Mouse (Mus musculus): ENCODE results near the gene Themis3. TPM values are rescaled to one million over a fixed set of nuclear protein-coding genes. Genes with fewer than 3 reads are reported as not detected.
"Not testable (repeated sequence)": the region's sequence is repeated elsewhere in the genome, so short reads cannot be mapped to it uniquely, and the experiment has no call there.

The Themis3 gene
- polyA plus RNA-seq, 1 experiment = 40.8 TPM

GRCm38 (mm10) chr17:66561380-66561779 is 33.0 kb downstream of the Themis3 start:
- no peak for DNase-seq (ENCODE audit: low read depth, low spot score)
- WGBS = 16% methylated on average over 2 of the region's 2 CpGs

DNA sequence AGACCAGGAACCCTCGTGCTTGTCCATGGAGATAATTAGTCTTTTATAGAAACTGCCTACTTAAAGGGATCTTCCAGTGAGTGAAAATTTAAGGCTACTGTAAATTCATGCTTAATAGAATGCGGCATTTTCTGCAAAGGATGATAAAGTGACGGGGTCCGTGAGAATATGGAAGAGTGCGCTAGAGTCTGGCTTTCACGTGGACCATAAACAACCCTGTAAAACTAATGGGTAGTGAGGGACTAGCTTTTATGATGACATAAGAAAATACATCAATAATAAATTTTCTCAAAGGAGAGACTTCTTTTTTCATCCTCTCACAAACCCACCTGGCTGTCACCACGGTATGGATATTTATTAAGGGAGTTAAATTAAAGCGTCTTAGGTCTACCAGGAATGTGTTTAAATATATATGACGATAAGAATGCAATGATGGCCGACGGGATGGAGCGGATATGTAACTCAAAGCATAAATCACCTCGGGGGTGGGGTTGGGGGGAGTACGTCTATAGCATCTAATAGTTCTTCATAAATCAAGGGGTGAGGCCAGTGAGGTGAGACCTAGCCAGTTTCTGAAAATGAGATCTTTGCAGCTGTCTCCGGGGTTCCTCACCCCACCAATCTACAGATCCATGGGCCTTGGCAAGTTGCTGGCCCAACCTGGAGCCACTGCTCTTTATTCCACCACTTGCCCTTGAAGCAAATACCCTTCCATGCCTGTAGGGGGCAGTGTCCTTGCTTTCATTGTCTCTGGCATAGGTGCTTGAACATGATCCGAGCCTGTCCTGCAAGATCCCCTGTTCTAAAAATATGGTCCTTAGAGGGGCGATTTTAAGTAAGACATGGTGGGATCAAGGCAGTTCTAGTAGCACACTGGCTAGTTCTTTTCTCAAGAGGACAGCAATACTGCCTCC is 35.8 kb downstream of the Themis3 start:
- 88% methylated on average over 17 of the region's 17 CpGs for WGBS
- no peak for DNase-seq (ENCODE audit: low read depth, low spot score)

DNA sequence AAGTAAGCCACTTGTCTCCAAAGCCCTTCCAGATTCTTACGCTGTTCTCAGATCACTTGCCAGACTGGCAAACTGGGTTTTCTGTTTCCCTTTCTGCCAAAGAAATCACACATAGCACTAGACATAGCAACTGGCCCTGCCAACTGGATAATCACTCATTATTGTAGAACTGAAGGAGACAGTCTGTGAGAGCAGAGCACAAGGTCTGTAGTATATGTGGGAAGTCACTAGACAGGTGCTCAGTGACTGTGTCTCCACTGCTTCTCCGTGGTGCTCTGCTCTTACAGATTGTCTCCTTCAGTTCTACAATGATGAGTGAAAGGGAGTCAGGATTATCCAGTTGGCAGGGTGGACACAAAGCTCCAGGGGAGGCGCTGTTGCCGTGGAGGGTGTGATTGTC is 41.7 kb downstream of the Themis3 start:
- no peak for DNase-seq (ENCODE audit: low read depth, low spot score)
- WGBS = 77% methylated on average over 4 of the region's 4 CpGs

GRCm38 (mm10) chr17:66550486-66550885 is 43.9 kb downstream of the Themis3 start:
- DNase-seq (ENCODE audit: low read depth, low spot score) = no peak
- WGBS = 91% methylated on average over 5 of the region's 5 CpGs

DNA sequence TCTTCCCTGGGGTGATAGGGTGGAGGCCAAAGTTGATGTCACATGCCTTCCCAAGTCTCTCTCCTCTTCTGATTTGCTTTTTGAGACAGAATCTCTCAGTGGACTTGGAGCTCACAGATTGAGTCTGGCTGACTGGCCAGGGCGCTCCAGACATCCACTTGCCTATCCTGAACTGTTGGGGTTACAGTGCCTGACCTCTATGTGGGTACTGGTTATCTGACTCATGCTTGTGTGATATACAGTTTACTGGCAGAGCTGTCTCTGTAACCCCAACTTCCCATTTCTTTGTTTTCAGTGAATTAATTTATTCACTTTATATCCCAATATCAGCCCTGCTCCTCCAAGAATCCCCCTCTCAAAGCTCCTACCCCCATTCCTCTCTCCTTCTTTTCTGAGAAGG is 62.1 kb downstream of the Themis3 start:
- 100% methylated on average over 1 of the region's 1 CpGs for WGBS
- DNase-seq (ENCODE audit: low read depth, low spot score) = no peak

DNA sequence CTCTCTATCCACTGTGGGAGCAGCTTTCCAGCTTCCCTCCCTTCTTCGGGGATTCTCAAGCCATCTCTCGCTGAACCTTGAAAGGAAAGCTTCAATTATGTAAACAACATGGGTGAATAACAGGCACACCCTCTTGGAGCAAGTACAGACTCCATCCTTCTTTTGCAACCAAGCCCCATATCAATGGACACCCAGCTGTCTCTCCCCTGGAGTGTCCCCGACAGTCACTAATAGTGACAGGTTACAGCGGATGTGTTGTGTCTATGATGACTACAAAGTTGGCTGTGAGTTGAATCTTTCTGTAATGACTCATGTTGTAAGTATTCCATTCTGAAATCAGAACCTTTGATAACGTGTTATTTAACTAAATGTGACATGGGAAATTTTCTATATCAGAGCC is 71.0 kb downstream of the Themis3 start:
- DNase-seq (ENCODE audit: low read depth, low spot score) = no peak
- 36% methylated on average over 5 of the region's 5 CpGs for WGBS

- 69% methylated on average over 1 of the region's 1 CpGs for WGBS
- DNase-seq (ENCODE audit: low read depth, low spot score) = not testable (repeated sequence)
Observed at GRCm38 (mm10) chr17:66522631-66523030, 71.8 kb downstream of the Themis3 start.

DNA sequence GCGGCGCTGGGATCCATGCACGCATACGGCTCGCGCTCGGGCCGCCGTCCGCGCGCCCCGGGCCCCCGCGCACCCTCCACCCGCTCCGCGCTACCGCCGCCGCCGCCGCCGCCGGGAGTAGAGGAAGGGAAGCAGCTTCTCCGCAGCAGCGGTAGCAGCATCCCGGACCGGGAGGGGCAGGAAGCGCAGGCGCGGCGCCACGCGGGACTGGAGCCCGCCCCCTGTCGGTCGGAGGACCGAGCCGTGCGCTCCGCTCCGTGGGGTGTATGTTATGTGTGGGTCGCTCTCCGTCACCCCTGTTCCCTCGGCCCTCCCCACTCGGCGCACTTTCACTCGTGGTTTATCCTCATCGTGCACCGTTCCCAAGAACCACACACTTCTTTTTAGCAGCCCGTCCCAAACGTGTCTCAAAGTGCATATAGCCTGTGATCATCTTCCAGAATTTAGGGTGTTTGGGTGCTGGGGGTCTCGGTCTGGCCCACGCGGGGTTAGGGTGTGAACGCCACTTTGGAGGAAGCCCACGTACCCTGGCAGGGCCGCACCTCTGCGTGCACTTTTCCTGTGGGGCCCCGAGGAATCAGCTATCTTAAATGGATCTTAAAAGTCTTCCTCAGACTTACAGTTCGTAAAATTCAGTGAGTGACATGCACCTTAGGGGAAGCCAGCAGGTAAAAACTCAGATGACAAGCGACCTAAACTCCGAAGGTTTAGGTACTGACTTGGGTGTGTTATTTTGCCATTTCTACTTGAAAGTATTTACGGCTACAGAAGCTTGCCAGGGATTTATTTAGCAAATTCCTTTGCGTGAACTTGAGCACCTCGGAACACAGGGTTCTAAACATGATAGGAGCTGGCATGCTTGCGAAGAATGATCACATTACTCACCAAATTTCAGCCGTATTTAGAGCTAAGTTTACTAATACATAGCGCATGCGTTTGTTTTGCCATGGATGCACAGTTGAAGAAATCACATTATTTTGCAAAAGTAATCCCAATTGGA is 74.6 kb downstream of the Themis3 start, which contains the start of gene Rab12:
Gene Rab12 (minus strand): TSS at position 176 of the 1,000 bp plus-strand sequence.
- 5% methylated on average over 71 of the region's 71 CpGs for WGBS
- DNase-seq (ENCODE audit: low read depth, low spot score) = no peak

GRCm38 (mm10) chr17:66518877-66519553 is 75.4 kb downstream of the Themis3 start:
- DNase-seq (ENCODE audit: low read depth, low spot score) = no peak
- under 1% methylated on average over 56 of the region's 57 CpGs for whole genome bisulfite sequencing

DNA sequence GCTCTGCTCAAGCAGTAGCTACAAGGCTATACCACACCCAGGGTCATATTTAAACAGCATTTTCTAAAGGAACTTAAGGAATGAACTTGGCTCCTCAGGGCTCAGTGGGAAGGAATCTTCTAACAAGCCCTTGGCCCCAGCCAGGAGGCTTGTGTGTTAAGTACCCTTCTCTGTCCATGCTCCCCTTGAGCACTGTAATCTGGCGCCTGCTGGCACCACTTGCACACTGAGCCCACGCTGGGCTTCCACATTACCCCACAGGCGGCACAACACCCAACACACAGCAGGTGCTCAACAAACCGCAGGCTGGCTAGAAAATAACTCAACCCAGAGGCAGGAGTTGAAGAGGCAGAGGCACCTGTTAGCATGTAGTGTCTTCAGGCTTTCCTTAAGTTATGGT is 77.5 kb downstream of the Themis3 start:
- WGBS = 88% methylated on average over 4 of the region's 4 CpGs
- DNase-seq (ENCODE audit: low read depth, low spot score) = no peak

GRCm38 (mm10) chr17:66514288-66514995 is 80.0 kb downstream of the Themis3 start:
- WGBS = 80% methylated on average over 10 of the region's 10 CpGs
- no peak for DNase-seq (ENCODE audit: low read depth, low spot score)

GRCm38 (mm10) chr17:66512202-66512956 is 82.0 kb downstream of the Themis3 start:
- WGBS = 79% methylated on average over 15 of the region's 15 CpGs
- no peak for DNase-seq (ENCODE audit: low read depth, low spot score)

DNA sequence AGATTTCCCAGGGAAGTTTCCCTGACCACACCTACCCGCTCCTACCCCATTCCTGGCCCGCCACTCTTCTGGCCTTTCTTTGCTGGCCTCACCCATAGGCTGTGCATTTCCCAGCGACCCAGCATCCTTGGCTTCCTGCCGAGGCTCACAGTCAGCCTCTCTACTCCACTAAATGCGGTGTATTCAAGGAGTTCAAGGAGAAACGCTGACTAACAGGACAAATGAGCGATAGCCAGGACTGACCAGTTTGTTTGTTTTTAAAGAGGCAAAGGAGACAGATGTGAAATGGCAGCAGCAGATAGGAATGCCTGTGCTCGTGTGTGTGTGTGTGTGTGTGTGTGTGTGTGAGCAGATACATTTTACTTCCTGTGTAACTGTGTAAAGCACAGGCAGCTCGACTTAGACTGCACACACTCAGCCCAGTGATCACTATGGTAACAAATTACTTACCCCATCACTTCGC is 84.2 kb downstream of the Themis3 start:
- WGBS = 27% methylated on average over 10 of the region's 10 CpGs
- no peak for DNase-seq (ENCODE audit: low read depth, low spot score)

- 71% methylated on average over 9 of the region's 9 CpGs for WGBS
- no peak for DNase-seq (ENCODE audit: low read depth, low spot score)
Observed at GRCm38 (mm10) chr17:66507049-66507954, 87.1 kb downstream of the Themis3 start.

GRCm38 (mm10) chr17:66504964-66505363 is 89.5 kb downstream of the Themis3 start:
- WGBS = 76% methylated on average over 8 of the region's 8 CpGs
- DNase-seq (ENCODE audit: low read depth, low spot score) = no peak

All from large intestine, adult 2 months (tissue).